Mouse (Mus musculus): ENCODE measurements around the gene Mybphl. TPM values are rescaled to one million over a fixed set of nuclear protein-coding genes. Genes with fewer than 3 reads are reported as not detected.

Gene Mybphl
- polyA plus RNA-seq (2017; shearing (Covaris generic)) = not detected

DNA sequence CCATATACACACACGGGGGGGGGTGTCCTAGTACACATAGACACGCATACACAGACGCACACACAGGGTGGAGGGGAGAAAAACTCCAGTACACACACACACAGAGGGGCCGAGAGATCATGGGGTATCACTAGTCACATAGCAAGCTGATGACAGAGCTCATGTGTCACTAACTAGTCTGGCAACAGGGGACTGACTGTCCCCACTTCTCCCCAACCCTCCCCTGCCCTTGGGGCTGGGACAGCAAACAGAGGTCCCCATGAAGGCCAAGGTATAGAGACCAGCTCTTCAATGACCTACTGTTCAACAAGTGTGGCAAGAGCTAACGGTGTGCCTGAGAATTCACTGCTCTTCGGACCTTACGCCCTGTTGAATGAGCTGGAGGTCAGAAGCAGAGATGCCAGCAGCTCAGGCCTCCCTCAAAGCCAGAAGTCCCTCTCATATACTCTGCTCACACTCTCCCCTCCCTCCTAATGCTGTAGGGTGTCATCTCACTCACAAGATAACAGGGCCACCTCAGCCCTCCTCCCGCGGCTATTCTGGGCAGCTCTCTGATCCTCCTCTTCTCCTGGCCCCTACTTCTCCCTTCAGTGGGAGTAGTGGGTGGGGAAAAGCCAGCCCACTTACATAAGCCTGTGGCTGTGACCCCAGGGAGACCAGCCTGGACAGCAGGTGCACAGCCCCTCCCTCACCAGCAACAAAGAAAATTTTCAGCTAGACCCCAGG is at the start of gene Mybphl:
Gene Mybphl, plus strand, starts transcription at position 642 of the 726 bp plus-strand sequence.

DNA sequence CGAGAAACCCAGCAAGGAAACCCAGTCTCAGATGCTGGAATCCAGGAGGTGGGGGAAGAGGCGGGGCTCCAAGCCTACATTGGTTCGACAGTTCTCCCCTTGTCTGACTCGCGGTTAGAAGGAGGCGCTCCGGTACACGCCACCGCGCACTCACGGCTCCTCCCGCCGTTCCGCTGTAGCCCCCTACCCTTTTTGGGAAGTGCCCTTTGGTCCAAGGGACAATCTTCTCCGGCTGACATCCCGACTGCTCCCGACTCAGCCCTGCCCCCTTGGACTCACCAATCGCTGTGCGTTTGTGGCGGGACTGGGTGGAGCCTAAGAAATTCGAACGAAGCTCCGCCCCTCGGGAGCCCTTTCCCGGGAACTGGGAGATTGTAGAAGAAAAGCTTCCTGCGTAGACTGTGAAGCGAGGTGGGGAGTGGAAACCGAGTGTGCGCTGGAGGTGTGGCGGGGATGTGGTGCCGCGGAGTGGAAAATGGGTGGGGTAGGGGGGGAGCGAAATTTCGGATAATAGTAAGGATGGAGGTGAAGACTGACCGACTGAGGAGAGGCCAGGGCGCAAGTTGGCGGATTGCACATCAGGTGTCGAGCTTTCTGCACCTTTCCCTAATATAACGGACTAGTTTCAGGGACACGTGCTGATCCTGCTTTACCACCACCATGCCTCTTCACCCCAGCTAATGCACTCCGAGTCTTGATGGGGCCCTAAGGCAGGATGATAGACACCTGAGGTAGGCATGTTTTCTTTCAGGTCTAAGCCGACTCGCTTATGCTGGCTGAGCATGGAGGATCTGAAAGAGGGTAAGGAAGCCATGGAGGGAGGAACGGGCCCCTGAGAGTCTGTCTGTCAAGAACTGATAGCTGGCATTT is 19.0 kb downstream of the Mybphl start, which contains the start of gene Psrc1:
Gene Psrc1, plus strand, starts transcription at position 355 of the 870 bp plus-strand sequence.

DNA sequence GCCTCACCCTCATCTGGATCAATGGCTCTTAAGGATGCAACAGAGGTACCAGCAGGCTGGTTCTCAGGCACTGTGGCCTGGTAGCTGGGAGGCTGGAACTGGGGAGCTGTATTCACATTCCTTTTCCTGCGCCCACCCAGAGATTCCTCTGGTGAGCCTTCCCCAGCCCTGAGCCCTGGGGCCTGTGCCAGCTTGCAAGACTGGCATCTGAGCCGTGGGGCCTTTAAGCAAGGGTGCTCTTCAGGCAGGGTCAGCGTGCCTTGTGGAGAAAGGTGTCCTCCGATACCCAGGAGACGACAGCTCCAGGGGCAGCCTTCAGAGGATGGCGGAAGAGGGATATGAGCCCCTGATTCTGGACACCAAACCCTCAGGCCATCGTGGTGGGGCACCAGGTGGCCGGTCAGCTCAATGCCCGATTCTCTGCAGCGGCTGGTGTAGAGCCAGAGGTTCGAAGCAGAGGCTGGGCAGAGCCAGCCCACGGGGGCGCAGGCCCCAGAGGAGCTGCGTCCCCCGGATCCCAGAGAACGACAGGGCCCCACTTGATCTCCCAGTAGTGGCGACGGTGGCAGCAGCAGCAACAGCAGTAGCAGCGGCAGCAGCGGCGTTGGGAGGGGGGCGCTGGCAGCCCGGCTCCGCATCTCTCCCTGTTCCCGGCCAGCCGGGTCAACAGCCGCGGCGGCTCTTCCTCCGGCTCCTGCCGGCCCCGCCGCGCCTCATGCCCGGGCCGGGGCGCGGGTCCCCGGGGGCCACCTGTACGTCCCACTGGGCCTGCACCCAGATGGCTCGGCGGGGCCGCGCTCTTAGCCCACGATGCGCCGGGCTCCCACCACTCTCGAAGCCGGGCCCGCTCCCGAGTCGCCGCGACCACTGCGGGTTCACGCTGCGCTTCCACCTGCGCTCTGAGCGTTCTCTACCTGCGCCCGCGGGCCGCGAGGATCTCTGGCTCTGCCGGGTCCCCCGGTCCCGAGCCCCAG is 50.4 kb downstream of the Mybphl start, which contains the start of gene Celsr2:
Gene Celsr2, minus strand, starts transcription at position 696 of the 974 bp plus-strand sequence.

Other genes starting within 250 kb of the Mybphl start
- gene Gnai3, start 218.8 kb upstream of the Mybphl start, polyA plus RNA-seq (2017; shearing (Covaris generic)) = 100 to 1,000 TPM; 166 to 167 TPM
- gene Gpr61, start 210.0 kb upstream of the Mybphl start, polyA plus RNA-seq (2017; shearing (Covaris generic)) = under 1 TPM in 1 of 2 experiments, not detected in 1; 0.15 TPM
- gene Amigo1, start 178.6 kb upstream of the Mybphl start, polyA plus RNA-seq (2017; shearing (Covaris generic)) = 1 to 10 TPM; 1.4 to 2.0 TPM
- gene Cyb561d1, start 163.7 kb upstream of the Mybphl start, polyA plus RNA-seq (2017; shearing (Covaris generic)) = 10 to 100 TPM; 15.8 to 16.9 TPM
- 1 to 10 TPM; 7.7 to 8.3 TPM for gene Atxn7l2, start 154.0 kb upstream of the Mybphl start, polyA plus RNA-seq (2017; shearing (Covaris generic))
- gene Sypl2, start 138.3 kb upstream of the Mybphl start, polyA plus RNA-seq (2017; shearing (Covaris generic)) = not detected
- 100 to 1,000 TPM; 169 to 196 TPM for gene Psma5, start 108.0 kb upstream of the Mybphl start, polyA plus RNA-seq (2017; shearing (Covaris generic))
- gene Sort1, start 80.8 kb upstream of the Mybphl start, polyA plus RNA-seq (2017; shearing (Covaris generic)) = under 1 TPM; 0.23 to 0.43 TPM
- gene Psrc1, start 18.9 kb downstream of the Mybphl start, polyA plus RNA-seq (2017; shearing (Covaris generic)) = 1 to 10 TPM; 4.3 to 5.7 TPM
- gene Celsr2, start 50.6 kb downstream of the Mybphl start, polyA plus RNA-seq (2017; shearing (Covaris generic)) = 1 to 10 TPM in 1 of 2 experiments, under 1 TPM in 1; 0.69 to 1.0 TPM
- gene Sars, start 80.3 kb downstream of the Mybphl start, polyA plus RNA-seq (2017; shearing (Covaris generic)) = 100 to 1,000 TPM; 157 TPM
- under 1 TPM in 1 of 2 experiments, not detected in 1; 0.61 TPM for gene 1700013F07Rik, start 169.2 kb downstream of the Mybphl start, polyA plus RNA-seq (2017; shearing (Covaris generic))
- under 1 TPM; 0.21 to 0.99 TPM for gene 5330417C22Rik, start 171.6 kb downstream of the Mybphl start, polyA plus RNA-seq (2017; shearing (Covaris generic))
- gene Tmem167b, start 197.6 kb downstream of the Mybphl start, polyA plus RNA-seq (2017; shearing (Covaris generic)) = 10 to 100 TPM; 30.1 to 33.9 TPM
- gene Taf13, start 206.8 kb downstream of the Mybphl start, polyA plus RNA-seq (2017; shearing (Covaris generic)) = 10 to 100 TPM; 23.4 to 29.8 TPM
- gene Wdr47, start 226.4 kb downstream of the Mybphl start, polyA plus RNA-seq (2017; shearing (Covaris generic)) = 10 to 100 TPM; 11.8 to 15.3 TPM

Measured in activated CD4-positive, CD25-positive, alpha-beta regulatory T cell (primary cell).